Mouse (Mus musculus) MEL (cell line): ENCODE data around the gene Prpf38b. TPM values are rescaled to one million over a fixed set of nuclear protein-coding genes. Genes with fewer than 3 reads are reported as not detected.

Experiments
- DNase-seq: peaks from one replicate; pipeline ENCODE4 v3.0.0; 2011; ENCODE audit warnings: low read depth, low spot score
- H3K27ac ChIP-seq: 2 replicates; pipeline ENCODE4 v1.5.1; 2012; ENCODE audit warnings: low read depth, mild to moderate bottlenecking, control low read depth, low read length, moderate library complexity; ENCODE audit not compliant: control insufficient read depth
- H3K27me3 ChIP-seq, 2 experiments: fragments of 150-350 bp in 1 of 2; sonication (generic) in 1 of 2; 2 replicates each; pipeline ENCODE4 v1.6.1; 2012; ENCODE audit warnings: low read length in 2 of 2, mild to moderate bottlenecking in 2 of 2, improper control_type of control experiment in 1 of 2, moderate library complexity in 1 of 2; ENCODE audit not compliant: insufficient read depth in 2 of 2, control insufficient read depth in 1 of 2
- H3K36me3 ChIP-seq, 2 experiments: 2 replicates each; pipeline ENCODE4 v1.6.1; 2012 to 2014; ENCODE audit warnings: low read length in 2 of 2, improper control_type of control experiment in 1 of 2, inconsistent platforms in 1 of 2, mild to moderate bottlenecking in 1 of 2; ENCODE audit not compliant: insufficient read depth in 2 of 2, control insufficient read depth in 1 of 2
- H3K4me1 ChIP-seq, 2 experiments: fragments of 150-350 bp in 1 of 2; sonication (generic) in 1 of 2; 2 replicates each; pipeline ENCODE4 v1.6.1; 2012; ENCODE audit warnings: low read length in 2 of 2, improper control_type of control experiment in 1 of 2, mild to moderate bottlenecking in 1 of 2; ENCODE audit not compliant: insufficient read depth in 2 of 2, control insufficient read depth in 1 of 2
- H3K4me3 ChIP-seq, 2 experiments: fragments of 150-350 bp in 1 of 2; sonication (generic) in 1 of 2; 2 replicates each; pipeline ENCODE4 v1.5.1; 2012; ENCODE audit warnings: low read depth in 2 of 2, low read length in 2 of 2, mild to moderate bottlenecking in 2 of 2, moderate library complexity in 2 of 2, control low read depth in 1 of 2, improper control_type of control experiment in 1 of 2; ENCODE audit not compliant: control insufficient read depth in 1 of 2, insufficient read depth in 1 of 2
- H3K79me2 ChIP-seq: 2 replicates; pipeline ENCODE4 v1.6.1; 2012; ENCODE audit warnings: mild to moderate bottlenecking, low read length, moderate library complexity; ENCODE audit not compliant: control insufficient read depth, poor library complexity, insufficient read depth
- H3K9ac ChIP-seq: 2 replicates; pipeline ENCODE4 v1.6.1; 2012; ENCODE audit warnings: low read depth, mild to moderate bottlenecking, control low read depth, low read length, moderate library complexity; ENCODE audit not compliant: control insufficient read depth, poor library complexity, severe bottlenecking
- H3K9me3 ChIP-seq: fragments of 150-350 bp; sonication (generic); replicated peaks from 2 replicates; pipeline ENCODE4 v1.6.1; 2012; ENCODE audit warnings: mild to moderate bottlenecking, low read length, improper control_type of control experiment, moderate library complexity; ENCODE audit not compliant: insufficient read depth
- BHLHE40 ChIP-seq: IDR thresholded peaks from 2 replicates; pipeline ENCODE4 v1.6.1; 2012; ENCODE audit warnings: low read depth, mild to moderate bottlenecking, inconsistent platforms, low read length, improper control_type of control experiment, borderline replicate concordance
- CTCF ChIP-seq, 3 experiments: IDR thresholded peaks in 2 of 3; conservative IDR thresholded peaks in 1 of 3; 2 replicates each; pipeline ENCODE4 v1.5.1; 2011 to 2012; ENCODE audit warnings: low read length in 3 of 3, low read depth in 2 of 3, mild to moderate bottlenecking in 2 of 3, improper control_type of control experiment in 1 of 3, inconsistent platforms in 1 of 3, mixed read lengths in 1 of 3, moderate library complexity in 1 of 3; ENCODE audit not compliant: control insufficient read depth in 1 of 3, insufficient read depth in 1 of 3, poor library complexity in 1 of 3, severe bottlenecking in 1 of 3
- ELF1 ChIP-seq: IDR thresholded peaks from 2 replicates; pipeline ENCODE4 v1.6.1; 2014; ENCODE audit warnings: low read depth, mild to moderate bottlenecking, inconsistent platforms, low read length, improper control_type of control experiment, moderate library complexity
- GABPA ChIP-seq: IDR thresholded peaks from 2 replicates; pipeline ENCODE4 v1.6.1; 2012; ENCODE audit warnings: low read depth, mild to moderate bottlenecking, inconsistent platforms, low read length, improper control_type of control experiment, moderate library complexity
- GATA1 ChIP-seq: IDR thresholded peaks from 2 replicates; pipeline ENCODE4 v1.6.1; 2011; ENCODE audit warnings: low read depth, low read length, improper control_type of control experiment
- HCFC1 ChIP-seq: IDR thresholded peaks from 2 replicates; pipeline ENCODE4 v1.6.1; 2012; ENCODE audit warnings: low read depth, mild to moderate bottlenecking, inconsistent platforms, low read length, improper control_type of control experiment, moderate library complexity
- JUND ChIP-seq: IDR thresholded peaks from 2 replicates; pipeline ENCODE4 v1.6.1; 2011; ENCODE audit warnings: low read depth, mild to moderate bottlenecking, improper control_type of control experiment, low read length
- KAT2A ChIP-seq: conservative IDR thresholded peaks from 2 replicates; pipeline ENCODE4 v1.6.1; 2012; ENCODE audit warnings: low read depth, low read length, improper control_type of control experiment, inconsistent platforms
- MAFK ChIP-seq: IDR thresholded peaks from 2 replicates; pipeline ENCODE4 v1.6.1; 2011; ENCODE audit warnings: low read depth, mild to moderate bottlenecking, low read length, improper control_type of control experiment, borderline replicate concordance
- MAX ChIP-seq: IDR thresholded peaks from 2 replicates; pipeline ENCODE4 v1.6.1; 2011; ENCODE audit warnings: low read length, improper control_type of control experiment
- MXI1 ChIP-seq: IDR thresholded peaks from 2 replicates; pipeline ENCODE4 v1.6.1; 2011; ENCODE audit warnings: mild to moderate bottlenecking, low read depth, low read length, improper control_type of control experiment
- MYB ChIP-seq: IDR thresholded peaks from 2 replicates; pipeline ENCODE4 v1.6.1; 2011; ENCODE audit warnings: mild to moderate bottlenecking, low read depth, low read length, improper control_type of control experiment
- NELFE ChIP-seq: IDR thresholded peaks from 2 replicates; pipeline ENCODE4 v1.6.1; 2011; ENCODE audit warnings: low read depth, low read length, improper control_type of control experiment
- NRF1 ChIP-seq: IDR thresholded peaks from 2 replicates; pipeline ENCODE4 v1.6.1; 2014; ENCODE audit warnings: low read depth, mild to moderate bottlenecking, inconsistent platforms, low read length, improper control_type of control experiment, moderate library complexity; ENCODE audit not compliant: poor library complexity, insufficient read depth, severe bottlenecking
- POLR2A ChIP-seq, 2 experiments: IDR thresholded peaks; 2 replicates each; pipeline ENCODE4 v1.6.1; 2011 to 2012; ENCODE audit warnings: low read length in 2 of 2, mild to moderate bottlenecking in 2 of 2, control low read depth in 1 of 2, improper control_type of control experiment in 1 of 2, low read depth in 1 of 2, moderate library complexity in 1 of 2; ENCODE audit not compliant: control insufficient read depth in 1 of 2, insufficient read depth in 1 of 2, poor library complexity in 1 of 2
- POLR2AphosphoS5 ChIP-seq: IDR thresholded peaks from 2 replicates; pipeline ENCODE4 v1.6.1; 2012; ENCODE audit warnings: low read depth, borderline replicate concordance, mild to moderate bottlenecking, inconsistent platforms, low read length, moderate library complexity, mixed read lengths
- RAD21 ChIP-seq: IDR thresholded peaks from 2 replicates; pipeline ENCODE4 v1.6.1; 2011; ENCODE audit warnings: mild to moderate bottlenecking, low read depth, low read length, improper control_type of control experiment
- SMC3 ChIP-seq: IDR thresholded peaks from 2 replicates; pipeline ENCODE4 v1.6.1; 2011; ENCODE audit warnings: low read depth, low read length, improper control_type of control experiment
- TBP ChIP-seq: IDR thresholded peaks from 2 replicates; pipeline ENCODE4 v1.8.0; 2011; ENCODE audit warnings: low read depth, low read length, improper control_type of control experiment
- TCF12 ChIP-seq: IDR thresholded peaks from 2 replicates; pipeline ENCODE4 v1.6.1; 2014; ENCODE audit warnings: low read depth, mild to moderate bottlenecking, inconsistent platforms, low read length, improper control_type of control experiment, moderate library complexity
- ZKSCAN1 ChIP-seq: IDR thresholded peaks from 2 replicates; pipeline ENCODE4 v1.6.1; 2012; ENCODE audit warnings: low read depth, mild to moderate bottlenecking, inconsistent platforms, low read length, improper control_type of control experiment, moderate library complexity
- ZMIZ1 ChIP-seq: IDR thresholded peaks from 2 replicates; pipeline ENCODE4 v1.6.1; 2012; ENCODE audit warnings: low read depth, mild to moderate bottlenecking, inconsistent platforms, low read length, improper control_type of control experiment, moderate library complexity
- polyA plus RNA-seq, 2 experiments: library from polyadenylated mRNA; stranded (reverse) in 1 of 2; unstranded in 1 of 2; fragments of >175 nt in 1 of 2; fragments of >200 nt in 1 of 2; gene quantifications; 2 replicates each; pipeline versions ENCODE4 v1.2.1 to v1.2.4; 2012; ENCODE audit warnings: low replicate concordance in 2 of 2, low read depth in 1 of 2; ENCODE audit not compliant: insufficient read length in 2 of 2, insufficient read depth in 1 of 2, missing spikeins in 1 of 2
- total RNA-seq: library from RNA; depleted of rRNA; stranded (reverse); fragments of 300-350 nt; gene quantifications from 2 replicates; pipeline ENCODE4 v1.2.3, GENCODE M21; 2012

Gene Prpf38b
- total and polyA plus RNA-seq, 3 experiments: 43.0 to 138 (median 128) TPM

DNA sequence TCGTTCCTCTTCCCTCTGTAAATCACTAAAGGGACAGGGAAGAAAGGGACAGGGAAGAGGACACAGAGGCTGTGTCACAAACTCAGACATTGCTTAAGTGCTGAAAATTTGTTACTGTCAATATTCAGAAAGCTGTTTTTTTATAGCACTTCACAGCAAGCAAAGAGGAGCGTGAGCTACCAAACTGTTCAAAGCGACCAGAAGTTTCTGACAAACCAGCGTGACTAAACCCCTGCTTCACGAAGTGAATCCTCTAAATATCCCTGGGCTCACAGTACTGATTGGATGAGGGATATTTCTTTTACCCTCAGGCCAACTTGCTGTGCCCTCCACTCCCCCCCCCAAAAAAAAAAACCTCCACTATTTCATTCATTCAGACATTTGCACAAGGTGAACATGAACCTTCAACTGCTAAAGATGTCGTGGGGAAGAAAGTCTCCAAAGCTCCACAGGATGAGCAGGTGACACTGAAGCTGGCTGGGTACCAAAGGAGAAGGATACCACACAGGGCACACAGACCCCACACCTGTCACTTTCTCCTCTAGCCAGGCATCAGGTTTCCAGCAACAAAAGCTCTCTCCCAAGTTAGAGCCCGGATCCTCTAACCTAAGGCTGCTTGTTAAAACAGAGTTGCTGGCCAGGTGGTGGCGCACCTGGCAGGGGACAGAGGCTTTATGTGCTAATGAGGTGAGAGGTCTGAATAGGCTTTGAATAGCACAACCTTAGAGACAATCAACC lies 55.0 kb downstream of the Prpf38b start:
- H3K36me3 ChIP-seq: peaks cover 0 to 5% of the 10 kb centered on the region in 2 experiments; a peak in 2 of 4 replicates
- DNase-seq: no peak
- H3K27me3 ChIP-seq: no peaks in the 10 kb centered on the region; a peak in 1 of 4 replicates
- no peak overlapping the region for H3K27ac ChIP-seq
- no peaks in the 10 kb centered on the region for H3K9me3 ChIP-seq
- H3K79me2 ChIP-seq: no peaks in the 10 kb centered on the region
- peaks cover 0 to 8% of the 10 kb centered on the region in 2 experiments; a peak in 1 of 4 replicates for H3K4me1 ChIP-seq
- H3K4me3 ChIP-seq: no peak overlapping the region
- H3K9ac ChIP-seq: no peak overlapping the region
- TF ChIP-seq RAD21 (peak; percentile 20), MAX (no peak), NRF1 (no peak), SMC3 (peak; percentile 48; the same call in 1 of the 2 replicates), GATA1 (no peak), ZKSCAN1 (no peak), CTCF (IDR thresholded peaks at IDR 0.05 in 2 of 3, conservative IDR thresholded peaks at IDR 0.05 in 1 of 3; ENCODE audit: control insufficient read depth in 1 of 3, insufficient read depth in 1 of 3, low read depth in 2 of 3, low read length in 3 of 3, poor library complexity in 1 of 3, severe bottlenecking in 1 of 3) (peak in 2 of 3 experiments; percentile 32 to 39; a peak in 3 of 6 replicates), MAFK (no peak), ELF1 (no peak)

DNA sequence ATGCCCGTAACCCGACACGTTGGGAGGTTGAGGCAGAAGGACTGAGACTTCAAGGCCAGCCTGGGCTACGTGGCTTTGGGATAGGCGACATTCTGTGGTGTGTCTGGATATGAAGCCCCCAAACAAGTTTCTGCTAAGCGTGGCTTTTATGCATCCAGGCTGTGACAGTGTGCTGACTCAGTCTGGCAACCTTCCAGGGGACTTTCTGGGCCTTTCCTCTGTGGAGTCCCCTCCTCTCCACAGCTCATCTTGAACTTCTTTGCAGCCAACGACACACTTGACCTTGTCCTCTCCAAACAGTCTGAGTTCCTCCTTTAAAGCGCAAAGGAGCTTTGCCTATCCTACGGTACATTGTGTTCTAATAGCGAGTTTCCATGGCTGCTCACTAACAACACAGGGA lies 55.7 kb downstream of the Prpf38b start:
- H3K4me3 ChIP-seq: no peak overlapping the region
- H3K79me2 ChIP-seq: no peaks in the 10 kb centered on the region
- peaks cover 4 to 13% of the 10 kb centered on the region in 2 experiments; a peak in 2 of 4 replicates for H3K4me1 ChIP-seq
- H3K27ac ChIP-seq: no peak overlapping the region
- H3K9ac ChIP-seq: no peak overlapping the region
- no peaks in the 10 kb centered on the region; a peak in 1 of 4 replicates for H3K27me3 ChIP-seq
- no peaks in the 10 kb centered on the region for H3K9me3 ChIP-seq
- peaks cover 0 to 7% of the 10 kb centered on the region in 2 experiments; a peak in 2 of 4 replicates for H3K36me3 ChIP-seq
- peak; percentile 38 for DNase-seq
- TF ChIP-seq CTCF (IDR thresholded peaks at IDR 0.05 in 2 of 3, conservative IDR thresholded peaks at IDR 0.05 in 1 of 3; ENCODE audit: control insufficient read depth in 1 of 3, insufficient read depth in 1 of 3, low read depth in 2 of 3, low read length in 3 of 3, poor library complexity in 1 of 3, severe bottlenecking in 1 of 3) (no peak), NRF1 (no peak), SMC3 (no peak), POLR2AphosphoS5 (no peak), MAFK (no peak), NELFE (no peak), HCFC1 (no peak), BHLHE40 (no peak), MYB (no peak), MXI1 (no peak), TBP (no peak), POLR2A (IDR thresholded peaks at IDR 0.05; ENCODE audit: control insufficient read depth in 1 of 2, insufficient read depth in 1 of 2, low read depth in 1 of 2, low read length in 2 of 2, poor library complexity in 1 of 2) (no peak), ZMIZ1 (no peak), GABPA (no peak), TCF12 (no peak), JUND (no peak), KAT2A (no peak)
